Mouse (Mus musculus): ENCODE data around the gene Prrc2b. TPM values are rescaled to one million over a fixed set of nuclear protein-coding genes. Genes with fewer than 3 reads are reported as not detected.

The Prrc2b gene
- total RNA-seq, 2 experiments from 2014 or later = 244 to 245 TPM

DNA sequence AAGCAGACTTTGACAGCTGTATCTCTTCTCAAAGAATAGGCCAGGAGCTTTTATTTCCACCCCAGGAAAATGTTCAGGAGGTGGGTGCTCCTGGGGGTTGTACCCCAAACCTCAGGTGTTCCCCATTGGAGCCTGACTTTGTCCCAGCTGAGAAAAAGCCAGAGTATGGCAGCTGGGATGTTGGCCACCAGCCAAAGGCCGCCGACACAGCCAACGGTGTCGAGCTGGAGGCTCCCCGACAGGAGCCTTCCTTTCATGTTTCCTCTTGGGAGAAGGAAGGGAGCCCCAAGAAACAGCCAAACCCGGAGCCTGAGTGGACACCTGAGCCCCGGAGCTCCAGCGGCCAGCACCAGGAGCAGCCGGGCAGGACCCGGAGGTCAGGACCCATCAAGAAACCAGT lies 62.1 kb downstream of the Prrc2b start:
- intact Hi-C loops (cut with DNase I) = no loop called here

DNA sequence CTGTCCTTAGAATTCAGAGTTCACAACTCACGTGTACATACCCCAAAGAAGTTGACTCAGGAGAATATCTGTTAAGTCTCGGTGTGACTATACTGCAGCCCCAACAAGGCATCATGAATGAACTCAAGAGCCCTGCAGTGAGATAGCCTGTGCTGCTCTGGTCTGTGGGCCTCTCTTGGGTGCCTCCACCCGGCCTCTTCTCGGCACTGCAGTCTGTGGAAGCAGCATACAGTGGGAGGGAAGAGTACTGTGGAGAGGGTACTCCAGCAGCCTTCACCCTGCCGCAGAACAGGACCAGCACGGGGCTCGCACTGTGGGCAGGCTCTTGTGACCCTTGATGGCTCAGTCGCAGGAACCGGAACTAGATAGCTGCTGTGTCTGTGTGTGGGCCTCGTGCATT lies 64.7 kb downstream of the Prrc2b start:
- intact Hi-C loops (cut with DNase I) = no loop called here
- no peak for DNase-seq (ENCODE audit: low spot score in 2 of 2)

More for the DNA sequence above, 62.1 kb downstream of the Prrc2b start:
- no peak for DNase-seq (ENCODE audit: low spot score in 2 of 2)

DNA sequence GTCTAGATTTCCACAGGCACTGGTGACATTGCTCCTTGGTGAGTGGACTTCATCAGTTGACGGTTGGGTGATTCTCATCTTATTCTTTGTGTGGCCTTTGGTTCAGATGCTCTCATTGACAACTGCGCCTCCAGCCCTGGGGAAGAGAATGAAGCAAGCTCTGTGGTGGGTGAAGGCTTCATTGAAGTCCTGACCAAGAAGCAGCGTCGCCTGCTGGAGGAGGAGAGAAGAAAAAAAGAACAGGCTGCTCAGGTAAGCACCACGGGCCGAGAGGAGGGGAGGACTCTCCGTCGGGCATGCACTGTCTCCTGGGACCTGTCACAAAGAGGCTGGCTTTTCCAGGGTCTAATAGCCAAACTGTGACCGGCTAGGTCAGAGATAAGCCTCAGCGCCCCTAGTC lies 65.6 kb downstream of the Prrc2b start:
- intact Hi-C loops (cut with DNase I) = no loop called here
- no peak for DNase-seq (ENCODE audit: low spot score in 2 of 2)

DNA sequence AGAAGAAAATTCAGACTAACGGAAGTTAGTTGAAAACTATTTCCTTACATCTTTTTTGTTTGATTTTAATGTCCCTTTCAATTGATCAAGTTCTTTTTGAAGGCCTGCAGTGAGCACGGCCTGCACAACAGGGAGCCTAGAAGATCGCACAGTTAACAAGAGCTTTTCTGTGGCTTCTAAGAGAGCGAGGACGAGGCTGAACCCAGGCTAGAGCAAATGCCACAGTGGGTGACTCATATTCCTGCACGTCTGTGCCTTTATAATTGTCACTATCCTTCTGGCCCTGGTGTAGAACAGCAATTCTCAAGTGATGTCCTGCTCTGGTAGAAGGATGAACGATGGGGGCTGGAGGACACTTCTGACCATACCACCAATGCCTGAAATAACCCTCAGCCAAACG lies 66.8 kb downstream of the Prrc2b start:
- DNase-seq (ENCODE audit: low spot score in 2 of 2) = no peak
- intact Hi-C loops (cut with DNase I) = no loop called here

- no peak for DNase-seq (ENCODE audit: low spot score in 2 of 2)
- intact Hi-C loops (cut with DNase I) = no loop called here
Observed at GRCm38 (mm10) chr2:32218113-32218512, 67.2 kb downstream of the Prrc2b start.

DNA sequence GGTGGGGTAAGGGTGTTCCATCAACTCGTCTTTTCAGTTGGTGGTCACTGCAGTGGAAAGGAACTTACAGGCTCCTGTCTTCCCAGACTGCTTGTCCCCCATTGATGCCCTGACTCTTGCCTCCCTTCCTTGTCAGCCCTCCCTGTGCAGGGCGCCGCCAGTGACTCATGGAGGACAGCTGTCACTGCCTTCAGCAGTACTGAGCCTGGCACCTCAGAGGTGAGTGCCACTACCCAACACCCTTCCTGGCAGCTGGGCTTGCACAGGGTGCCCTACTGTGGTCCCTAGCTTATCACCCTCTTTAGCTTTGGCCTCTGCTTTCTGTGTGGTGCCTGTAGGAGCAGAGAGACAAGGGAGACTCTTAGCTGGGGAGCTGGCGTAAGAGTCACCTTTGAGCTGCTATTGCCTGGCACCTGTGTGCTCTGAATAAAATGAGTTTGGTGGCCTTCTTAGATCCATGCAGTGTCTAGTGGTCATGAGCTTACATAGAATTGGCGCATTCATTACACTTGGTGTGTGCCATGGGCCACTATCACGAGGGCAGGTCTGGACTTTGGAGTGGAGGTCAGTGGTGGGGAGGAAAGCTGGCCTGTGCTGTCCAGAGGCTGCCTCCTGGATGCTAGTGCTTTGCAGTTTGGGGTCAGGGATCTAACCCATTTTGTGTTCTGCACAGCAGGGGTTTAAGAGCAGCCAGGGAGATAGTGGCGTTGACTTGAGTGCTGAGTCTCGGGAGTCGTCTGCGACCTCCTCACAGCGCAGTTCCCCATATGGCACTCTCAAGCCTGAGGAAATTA lies 67.9 kb downstream of the Prrc2b start:
- no peak for DNase-seq (ENCODE audit: low spot score in 2 of 2)
- intact Hi-C loops (cut with DNase I) = no loop called here

GRCm38 (mm10) chr2:32219501-32219900 lies 68.6 kb downstream of the Prrc2b start:
- DNase-seq (ENCODE audit: low spot score in 2 of 2) = no peak

GRCm38 (mm10) chr2:32220021-32220420 lies 69.1 kb downstream of the Prrc2b start:
- intact Hi-C loops (cut with DNase I) = no loop called here
- DNase-seq (ENCODE audit: low spot score in 2 of 2) = no peak

More at GRCm38 (mm10) chr2:32219501-32219900, 68.6 kb downstream of the Prrc2b start:
- intact Hi-C loops (cut with DNase I) = no loop called here

- no peak for DNase-seq (ENCODE audit: low spot score in 2 of 2)
- intact Hi-C loops (cut with DNase I) = no loop called here
Observed at GRCm38 (mm10) chr2:32220969-32221368, 70.1 kb downstream of the Prrc2b start.

DNA sequence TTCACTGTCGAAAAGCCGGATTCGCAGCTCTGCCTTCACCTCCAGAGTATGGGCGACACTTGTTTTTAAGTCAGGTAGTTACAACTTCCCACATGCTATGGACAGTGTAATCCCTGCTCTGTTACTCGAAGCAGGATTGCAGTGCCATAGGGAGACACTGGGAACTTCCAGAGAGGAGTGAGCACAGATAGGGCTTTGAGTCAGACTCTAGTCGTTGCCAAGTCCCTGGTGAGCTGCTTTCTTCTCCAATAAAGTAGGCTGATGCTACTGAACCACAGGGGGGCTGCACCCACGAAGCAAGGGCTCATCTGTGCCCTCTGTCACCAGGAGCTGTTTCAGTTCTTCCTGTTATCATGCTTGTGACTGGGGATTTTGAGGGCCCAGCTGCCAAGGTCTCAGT lies 70.7 kb downstream of the Prrc2b start:
- intact Hi-C loops (cut with DNase I) = no loop called here
- no peak for DNase-seq (ENCODE audit: low spot score in 2 of 2)

- intact Hi-C loops (cut with DNase I) = no loop called here
- DNase-seq (ENCODE audit: low spot score in 2 of 2) = no peak
Observed at GRCm38 (mm10) chr2:32222057-32222456, 71.2 kb downstream of the Prrc2b start.

DNA sequence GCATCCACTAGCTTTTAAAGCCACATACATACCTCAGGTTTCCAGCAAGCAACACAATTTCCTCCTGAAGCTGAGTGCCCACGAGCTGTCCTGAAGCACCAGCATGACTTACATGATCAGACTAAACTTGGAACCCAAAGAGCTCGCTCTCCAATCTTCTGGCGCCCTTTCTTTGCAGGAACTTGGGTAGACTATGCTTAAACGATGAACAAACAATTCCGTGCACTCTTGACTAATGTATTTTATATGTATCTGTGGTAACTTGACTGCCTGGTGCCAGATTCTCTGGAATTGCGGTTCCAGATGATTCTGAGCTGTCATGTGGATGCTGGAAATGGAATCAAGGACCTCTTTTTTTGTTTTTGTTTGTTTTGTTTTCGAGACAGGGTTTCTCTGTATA lies 84.6 kb downstream of the Prrc2b start:
- intact Hi-C loops (cut with DNase I) = loop anchor here (5.0 kb wide), 1 partner anchor 52 kb away; the partner anchor contains the start of genes Golga2 and Swi5

DNA sequence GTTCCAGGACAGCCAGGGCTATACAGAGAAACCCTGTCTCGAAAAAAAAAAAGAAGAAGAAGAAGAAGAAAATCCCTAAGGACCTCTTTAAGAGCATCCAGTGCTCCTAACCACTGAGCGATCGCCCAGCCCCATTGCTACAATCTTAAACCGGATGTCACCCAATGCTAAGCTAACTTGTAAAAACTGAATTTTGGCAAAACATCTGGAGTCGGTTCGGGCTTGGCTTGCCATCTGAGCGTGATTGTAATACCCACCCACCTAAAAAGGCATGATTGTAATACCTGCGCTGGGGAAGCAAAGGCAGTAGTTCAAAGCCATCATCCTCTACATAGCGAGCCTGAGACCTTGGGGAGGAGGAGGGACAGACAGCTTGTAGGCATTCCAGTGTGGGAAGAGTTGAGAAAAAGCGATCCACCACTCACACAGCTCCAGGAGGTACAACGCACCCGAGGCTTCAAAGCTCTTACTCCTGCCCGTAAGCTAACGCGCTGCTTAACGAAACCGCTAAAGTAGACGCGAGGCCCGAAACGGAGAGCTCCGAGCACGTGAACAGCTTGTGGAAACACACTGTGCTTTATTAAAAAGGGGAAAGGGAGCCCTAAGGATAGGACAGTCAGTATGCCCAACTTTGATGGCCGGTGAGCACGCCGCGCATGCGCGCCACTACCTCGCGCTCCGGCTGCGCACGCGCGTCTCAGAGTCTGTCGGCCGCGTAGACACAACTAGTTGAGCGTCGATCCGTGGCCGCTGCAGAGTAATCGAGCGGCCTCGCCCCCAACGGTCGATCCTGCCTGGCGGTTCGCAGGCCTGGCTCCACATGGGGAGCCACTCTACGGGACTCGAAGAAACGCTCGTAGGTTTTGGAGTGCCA lies 85.2 kb downstream of the Prrc2b start, which contains the start of gene Pomt1:
Gene Pomt1 (plus strand): TSS at position 705 of the 874 bp plus-strand sequence.
- intact Hi-C loops (cut with DNase I) = loop anchor here (5.0 kb wide), 1 partner anchor 51 kb away; the partner anchor contains the start of genes Golga2 and Swi5
- DNase-seq (ENCODE audit: low spot score in 2 of 2) = peak; percentile 94 to 95

More for the DNA sequence above, 84.6 kb downstream of the Prrc2b start:
- no peak for DNase-seq (ENCODE audit: low spot score in 2 of 2)

GRCm38 (mm10) chr2:32236760-32237487 lies 86.0 kb downstream of the Prrc2b start:
- intact Hi-C loops (cut with DNase I) = loop anchor here (5.0 kb wide), 1 partner anchor 50 kb away; the partner anchor contains the start of genes Golga2 and Swi5
- DNase-seq (ENCODE audit: low spot score in 2 of 2) = peak; percentile 35 to 44

DNA sequence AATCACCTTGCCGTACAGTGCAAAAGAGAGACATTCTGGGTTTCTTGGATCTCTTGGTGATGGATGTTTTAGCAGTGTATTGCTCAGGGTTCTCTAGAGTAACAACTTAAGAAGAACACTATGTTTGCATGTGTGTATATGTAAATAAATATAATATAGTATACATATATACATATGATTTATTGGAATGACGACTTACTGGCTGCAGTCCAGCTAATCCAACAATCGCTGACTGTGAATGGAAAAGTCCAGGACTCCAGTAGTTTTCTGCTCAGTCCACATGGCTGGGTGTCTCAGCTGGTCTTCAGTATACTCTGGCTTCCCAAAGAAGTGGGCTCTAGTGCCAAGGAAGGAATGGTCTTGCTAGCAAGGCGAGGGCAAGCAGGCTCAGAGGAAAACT lies 86.7 kb downstream of the Prrc2b start:
- no peak for DNase-seq (ENCODE audit: low spot score in 2 of 2)
- intact Hi-C loops (cut with DNase I) = loop anchor here (5.0 kb wide), 1 partner anchor 50 kb away; the partner anchor contains the start of genes Golga2 and Swi5

DNA sequence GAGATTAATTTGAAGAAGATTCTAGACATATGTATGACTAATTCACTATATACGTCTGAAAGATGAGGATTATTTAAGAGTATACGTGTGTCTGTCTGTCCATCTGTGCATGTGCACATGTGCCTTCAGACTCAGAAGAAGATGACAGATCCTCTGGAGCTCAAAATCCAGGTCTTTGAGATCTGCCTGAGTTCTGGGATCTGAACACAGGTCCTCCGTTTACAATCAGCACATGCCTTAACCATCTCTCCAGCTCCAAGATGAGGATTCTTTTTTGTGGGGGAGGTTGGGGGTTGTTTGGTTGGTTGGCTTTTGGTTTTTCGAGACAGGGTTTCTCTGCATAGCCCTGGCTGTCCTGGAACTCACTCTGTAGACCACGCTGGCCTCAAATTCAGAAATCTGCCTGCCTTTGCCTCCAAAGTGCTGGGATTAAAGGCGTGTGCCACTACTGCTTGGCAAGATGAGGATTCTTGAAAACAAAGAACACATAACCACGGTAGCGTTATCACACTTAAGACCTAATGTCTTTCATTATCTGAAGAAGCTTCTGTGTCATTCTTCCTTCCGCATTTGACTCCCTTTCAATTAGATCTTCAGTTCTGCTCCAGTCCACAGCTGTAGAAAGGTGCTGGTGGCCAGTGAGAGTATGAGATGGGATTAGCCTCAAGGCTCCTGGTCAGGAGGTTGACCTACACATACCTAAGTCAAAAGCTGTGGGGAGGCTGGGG lies 88.0 kb downstream of the Prrc2b start:
- intact Hi-C loops (cut with DNase I) = loop anchor here (5.0 kb wide), 1 partner anchor 48 kb away; the partner anchor contains the start of genes Golga2 and Swi5
- no peak for DNase-seq (ENCODE audit: low spot score in 2 of 2)

DNA sequence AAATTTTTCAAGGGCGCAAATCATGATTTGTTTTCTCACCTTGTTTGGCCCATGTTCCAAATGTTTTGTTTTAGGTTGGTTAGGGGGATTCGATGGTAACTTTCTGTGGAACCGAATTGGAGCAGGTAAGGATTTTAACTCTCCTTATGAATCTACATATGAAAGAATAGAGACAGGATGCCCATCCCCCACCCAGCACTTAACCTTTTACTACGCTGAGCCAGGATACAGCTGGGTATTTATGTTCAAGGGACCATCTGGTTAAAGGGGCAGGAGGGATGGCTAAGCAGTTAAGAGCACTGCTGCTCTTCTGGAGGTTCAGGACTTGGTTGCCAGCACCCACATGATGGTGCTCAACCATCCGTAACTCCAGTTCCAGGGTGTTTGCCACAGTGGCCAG lies 89.7 kb downstream of the Prrc2b start:
- intact Hi-C loops (cut with DNase I) = no loop called here
- no peak for DNase-seq (ENCODE audit: low spot score in 2 of 2)

DNA sequence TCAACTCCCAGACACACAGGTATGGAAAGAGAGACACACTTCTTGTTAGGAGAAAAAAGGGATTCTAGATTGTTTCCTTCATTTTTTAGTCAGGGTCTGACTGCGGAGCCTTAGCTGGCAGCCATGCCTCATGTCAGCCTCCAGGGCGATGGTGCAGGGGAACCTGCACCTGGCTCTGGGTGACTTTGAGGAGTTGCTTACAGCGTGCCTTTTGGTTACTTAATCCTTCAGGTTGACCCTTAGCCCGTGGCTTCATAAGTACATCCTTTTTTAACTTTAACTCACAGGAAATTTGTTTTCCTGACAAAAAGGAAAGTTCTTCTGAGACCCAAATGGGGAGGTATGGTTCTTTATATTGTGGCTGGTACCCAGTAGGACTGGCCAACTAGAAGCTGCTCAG lies 92.1 kb downstream of the Prrc2b start:
- DNase-seq (ENCODE audit: low spot score in 2 of 2) = no peak
- intact Hi-C loops (cut with DNase I) = no loop called here

DNA sequence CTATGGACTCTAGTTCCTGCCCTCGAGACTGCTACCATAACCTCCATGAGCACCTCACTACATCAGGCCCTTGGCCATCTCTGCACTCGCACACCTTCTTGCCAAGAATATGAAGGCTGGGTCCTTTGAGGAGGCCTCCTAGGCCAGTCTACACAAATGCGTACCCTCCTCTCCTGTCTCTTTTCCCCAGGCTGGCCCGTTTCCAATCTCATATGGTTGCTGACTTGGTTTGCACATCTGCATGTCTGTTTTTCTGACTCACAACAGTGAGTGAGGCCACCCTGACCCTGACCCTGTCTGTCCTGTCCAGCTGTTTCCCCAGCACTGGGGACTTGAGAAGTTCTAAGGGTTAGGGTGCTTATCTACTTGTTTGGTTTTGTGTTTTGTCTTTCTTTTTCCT lies 95.9 kb downstream of the Prrc2b start:
- no peak for DNase-seq (ENCODE audit: low spot score in 2 of 2)
- intact Hi-C loops (cut with DNase I) = no loop called here
